Mouse (Mus musculus) fibroblast of lung, adult 2 months (primary cell): ENCODE data around the gene Arhgef19.

Source experiments
- DNase-seq: peaks from one replicate; pipeline ENCODE4 v3.0.0-alpha.2; 2011; ENCODE audit warnings: low read depth

Gene Arhgef19

DNA sequence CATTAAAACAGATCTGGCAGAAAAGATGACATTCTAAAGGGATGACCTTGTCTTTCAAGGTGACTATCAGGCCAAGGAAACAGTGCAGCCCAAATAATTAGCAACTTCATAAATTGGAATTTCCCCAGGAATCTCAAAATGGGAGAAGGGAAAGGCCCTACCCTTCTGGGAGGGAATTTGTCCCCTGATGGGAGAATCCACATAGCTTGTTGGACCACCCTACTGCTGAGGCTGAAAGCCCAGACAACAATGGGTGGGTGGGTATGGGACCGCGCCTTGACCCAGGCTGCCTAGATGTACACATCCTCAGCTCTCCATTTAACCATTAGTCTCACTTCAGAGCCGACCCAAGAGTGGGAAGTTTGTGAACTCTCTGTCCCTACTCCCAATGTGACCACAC is 45.2 kb downstream of the Arhgef19 start:
- no peak for DNase-seq

DNA sequence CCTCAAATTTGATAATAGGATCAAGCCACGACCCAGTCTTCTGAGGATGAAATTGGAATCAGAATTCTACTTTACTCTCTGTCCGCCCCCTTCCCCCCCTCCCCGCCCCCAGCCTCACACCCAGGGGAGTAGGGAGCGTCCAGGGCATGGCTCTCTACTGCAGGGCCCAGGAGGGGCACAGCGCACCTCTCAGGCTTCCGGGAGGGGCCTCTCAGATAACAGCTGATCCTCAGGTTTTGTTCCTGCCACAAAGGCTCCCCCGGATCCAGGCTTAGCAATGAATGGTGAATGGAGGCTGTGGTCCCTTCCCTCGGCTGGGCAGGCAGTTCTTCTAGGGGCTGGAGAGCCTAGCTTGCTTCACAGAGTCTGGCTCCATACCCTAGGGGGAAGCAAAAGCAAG is 45.8 kb downstream of the Arhgef19 start:
- DNase-seq = no peak

DNA sequence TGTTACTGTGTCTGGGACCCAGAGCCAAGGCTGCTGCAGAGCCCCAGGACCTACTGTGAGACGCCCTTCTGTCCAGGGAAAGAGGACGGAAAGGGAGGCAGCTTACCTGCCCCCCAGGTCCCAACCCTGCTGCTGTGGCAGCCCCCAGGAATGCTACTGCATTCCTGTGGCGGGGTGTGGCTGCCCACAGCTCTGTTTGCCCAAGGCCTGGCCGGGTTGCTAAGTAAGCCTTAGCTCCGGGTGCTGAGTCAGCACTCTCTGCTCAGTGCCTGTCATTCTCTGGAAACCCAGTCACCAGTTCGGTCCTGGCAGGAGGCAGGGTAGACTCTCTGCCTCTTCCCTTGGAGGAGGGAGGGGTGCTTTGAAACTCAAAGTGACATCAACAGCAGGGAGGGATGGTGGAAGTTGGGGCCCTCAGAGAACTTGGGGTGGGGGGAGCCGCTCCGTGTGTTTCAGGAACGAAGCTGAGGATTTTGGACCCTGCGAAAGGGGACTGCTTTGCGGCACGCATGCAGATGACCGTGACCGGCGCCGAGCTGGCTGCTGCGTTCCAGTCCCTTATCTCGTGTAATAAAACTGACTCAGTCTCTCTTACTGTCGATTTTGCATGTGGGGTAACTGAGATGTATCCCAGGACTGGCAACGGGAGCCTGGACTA is 47.7 kb downstream of the Arhgef19 start:
- peak; percentile 68 for DNase-seq

DNA sequence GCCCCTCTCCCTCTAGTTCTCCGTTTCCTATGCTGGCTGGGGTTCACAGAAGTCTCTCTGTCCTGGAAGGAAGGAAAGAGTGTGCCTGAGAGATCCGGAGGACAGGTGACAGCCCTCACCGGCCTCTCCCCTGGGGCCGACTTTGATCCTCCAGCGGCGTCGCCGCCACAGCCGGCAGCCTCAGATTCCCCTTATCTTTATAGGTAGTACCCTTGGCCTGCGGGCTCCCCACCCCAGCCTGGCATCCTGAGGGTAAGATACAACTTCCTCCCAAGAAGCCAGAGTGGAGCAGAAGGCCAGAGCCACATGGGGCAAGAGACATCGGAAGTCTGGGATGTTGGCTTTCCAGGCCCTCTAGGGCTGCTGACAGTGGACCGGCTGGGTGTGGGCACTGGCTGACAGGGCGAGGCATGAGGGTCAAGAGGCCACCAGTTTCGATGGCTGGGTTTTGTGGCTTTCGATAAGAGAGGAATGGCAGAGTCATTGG is 48.3 kb downstream of the Arhgef19 start:
- DNase-seq = no peak

DNA sequence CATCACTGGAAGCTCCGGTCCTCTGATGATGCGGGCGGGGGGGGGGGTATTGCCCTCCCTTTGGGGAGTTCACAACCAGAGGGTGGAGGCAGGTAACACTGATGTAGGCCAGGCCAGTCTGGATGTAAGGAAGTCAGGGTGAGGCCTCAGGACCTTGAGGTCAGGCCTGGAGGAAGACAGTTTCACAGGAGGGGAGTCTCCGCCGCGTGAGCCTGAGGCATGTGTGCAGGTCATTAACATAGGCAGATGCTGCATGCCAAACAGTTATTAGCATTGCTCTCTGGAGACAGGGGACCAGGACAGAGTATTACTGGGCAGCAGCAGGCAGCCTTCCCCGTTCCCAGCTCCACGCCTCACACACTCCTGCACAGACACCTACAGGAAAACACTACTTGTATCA is 48.9 kb downstream of the Arhgef19 start:
- DNase-seq = no peak

DNA sequence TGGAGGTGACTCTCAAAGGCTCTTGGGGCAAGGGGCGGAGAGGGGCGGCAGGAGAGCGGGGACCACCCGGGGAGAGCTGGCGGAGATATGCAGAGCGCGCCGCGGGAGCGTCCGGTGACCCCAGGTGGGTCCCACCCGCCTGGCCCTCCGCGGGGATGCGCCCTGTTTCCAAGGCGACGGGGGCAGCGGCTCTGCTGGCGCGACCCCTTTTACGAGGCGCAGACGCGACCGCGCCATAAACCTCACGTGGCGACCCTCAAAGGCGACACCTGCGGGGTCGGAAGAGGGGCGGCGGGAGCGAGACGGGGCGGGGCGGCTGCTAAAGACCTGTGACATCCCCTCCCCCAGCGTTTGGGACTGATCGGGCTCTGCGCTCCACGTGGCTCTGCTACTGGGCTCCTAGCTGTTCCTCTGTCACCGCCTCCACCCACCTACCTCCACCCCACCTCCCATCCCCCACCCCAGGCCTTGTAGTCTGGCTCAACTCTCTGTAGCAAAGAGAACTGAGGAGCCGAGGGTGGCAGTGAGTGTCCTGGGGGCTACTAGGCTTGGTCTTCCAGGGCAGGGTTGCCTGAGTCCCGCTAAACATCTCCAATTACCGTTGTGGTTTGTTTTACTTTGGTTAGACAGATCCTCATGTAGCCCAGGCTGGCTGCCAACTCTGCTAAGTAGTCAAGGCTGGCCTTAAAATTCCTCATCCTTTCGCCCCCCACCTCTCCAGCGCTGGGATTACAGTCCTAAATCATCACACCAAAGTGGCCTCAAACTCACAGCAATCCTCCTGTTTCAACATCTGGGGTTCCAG is 52.5 kb downstream of the Arhgef19 start:
- DNase-seq = no peak

DNA sequence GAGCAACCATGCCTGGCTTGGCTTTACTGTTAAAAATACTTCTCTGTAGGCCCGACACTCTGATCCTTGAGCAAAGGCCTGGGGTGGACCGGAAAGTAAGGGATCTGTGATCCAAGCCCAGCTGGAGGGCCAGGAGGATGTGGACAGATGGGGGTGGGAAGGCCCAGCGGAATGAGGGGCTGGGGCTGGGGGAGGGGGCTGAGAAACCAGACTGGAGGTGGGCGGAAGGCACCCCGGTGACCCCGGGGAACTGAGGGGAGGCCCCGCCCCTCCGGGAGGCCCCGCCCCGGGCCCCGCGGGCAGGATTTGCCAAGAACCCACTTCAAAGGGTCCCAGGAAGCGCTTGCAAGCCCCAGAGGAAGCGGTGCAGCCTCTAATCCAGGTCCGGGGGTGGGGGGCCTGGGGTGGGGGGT is 56.5 kb downstream of the Arhgef19 start:
- DNase-seq = no peak

DNA sequence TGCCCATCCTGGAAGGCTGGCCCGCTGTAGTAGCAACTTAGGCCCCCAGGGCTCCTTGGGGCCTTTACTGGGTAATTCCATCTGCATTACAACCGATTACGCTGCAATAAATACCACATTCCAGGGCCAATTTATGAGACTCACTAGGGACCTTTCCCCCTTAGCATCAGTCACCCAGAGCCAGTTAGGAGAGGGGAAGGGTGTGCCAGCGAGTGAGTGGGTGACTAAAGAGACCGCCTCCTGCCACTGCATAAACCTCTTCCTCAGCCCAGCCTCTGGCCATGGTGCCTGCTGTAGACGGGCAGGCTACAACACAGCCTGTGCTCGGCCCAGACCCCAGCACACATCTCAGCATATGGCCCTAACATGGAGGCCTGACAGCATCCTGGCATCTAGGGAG is 58.6 kb downstream of the Arhgef19 start:
- DNase-seq = no peak

DNA sequence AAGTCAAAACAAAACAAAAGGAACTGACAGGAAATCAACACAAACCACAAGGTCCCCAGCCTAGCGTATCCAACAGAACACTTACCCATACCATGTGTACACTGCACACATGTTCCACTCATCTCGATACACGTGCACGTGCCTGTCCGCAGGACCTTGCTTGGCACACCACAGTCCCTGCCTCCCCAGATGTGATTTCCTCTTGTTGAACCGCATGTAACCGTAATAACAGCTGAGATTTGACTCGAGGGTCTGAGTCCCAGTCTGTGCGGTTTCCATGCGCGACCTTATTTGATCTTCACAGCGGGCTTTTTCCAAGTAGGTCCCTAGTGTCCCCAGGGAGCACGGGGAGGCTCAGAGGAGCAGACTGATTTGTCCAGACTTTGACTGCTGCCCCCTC is 60.1 kb downstream of the Arhgef19 start:
- DNase-seq = no peak

DNA sequence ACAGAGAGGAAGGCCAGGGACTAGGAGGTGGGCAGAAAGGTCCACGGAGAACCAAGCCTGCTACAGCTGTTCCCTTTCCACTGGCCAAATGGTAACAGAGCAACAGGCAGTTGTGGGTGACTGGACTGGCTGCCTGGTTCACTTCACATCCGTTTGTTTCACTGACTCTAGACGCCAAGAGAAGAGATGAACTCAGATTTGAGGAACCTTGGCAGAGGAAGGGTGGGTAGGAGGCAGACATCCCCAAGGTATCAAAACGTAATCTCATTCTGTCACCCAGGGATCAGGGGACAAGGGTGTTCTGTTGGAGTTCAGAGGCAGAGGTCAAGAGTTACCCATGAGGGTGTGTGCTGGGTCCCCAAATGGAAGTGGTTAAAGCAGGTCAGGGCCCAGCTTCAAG is 60.9 kb downstream of the Arhgef19 start:
- DNase-seq = no peak

DNA sequence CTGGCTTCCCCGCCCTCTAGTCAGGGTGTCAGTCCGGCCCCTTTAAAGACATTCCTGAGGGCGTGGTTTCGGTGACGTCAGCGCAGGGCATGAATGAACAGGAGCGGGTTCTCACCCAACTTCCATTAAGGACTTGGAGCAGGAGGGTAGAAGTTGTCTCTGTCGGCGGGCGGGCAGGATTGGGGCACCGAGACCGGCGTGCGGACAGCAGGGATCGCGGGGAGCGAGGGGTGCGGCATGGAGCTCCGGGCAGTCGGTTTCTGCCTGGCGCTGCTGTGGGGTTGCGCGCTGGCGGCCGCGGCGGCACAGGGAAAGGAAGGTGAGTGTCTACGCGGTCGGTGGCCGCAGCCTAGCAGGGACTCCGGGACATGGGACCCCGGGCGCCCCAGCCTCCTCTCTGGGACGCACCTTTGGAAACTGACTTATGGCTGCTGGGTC is 61.8 kb downstream of the Arhgef19 start, which contains the start of gene Epha2:
Epha2 (plus strand) TSS at position 125 of the 438 bp plus-strand sequence.
- peak; percentile 55 for DNase-seq

DNA sequence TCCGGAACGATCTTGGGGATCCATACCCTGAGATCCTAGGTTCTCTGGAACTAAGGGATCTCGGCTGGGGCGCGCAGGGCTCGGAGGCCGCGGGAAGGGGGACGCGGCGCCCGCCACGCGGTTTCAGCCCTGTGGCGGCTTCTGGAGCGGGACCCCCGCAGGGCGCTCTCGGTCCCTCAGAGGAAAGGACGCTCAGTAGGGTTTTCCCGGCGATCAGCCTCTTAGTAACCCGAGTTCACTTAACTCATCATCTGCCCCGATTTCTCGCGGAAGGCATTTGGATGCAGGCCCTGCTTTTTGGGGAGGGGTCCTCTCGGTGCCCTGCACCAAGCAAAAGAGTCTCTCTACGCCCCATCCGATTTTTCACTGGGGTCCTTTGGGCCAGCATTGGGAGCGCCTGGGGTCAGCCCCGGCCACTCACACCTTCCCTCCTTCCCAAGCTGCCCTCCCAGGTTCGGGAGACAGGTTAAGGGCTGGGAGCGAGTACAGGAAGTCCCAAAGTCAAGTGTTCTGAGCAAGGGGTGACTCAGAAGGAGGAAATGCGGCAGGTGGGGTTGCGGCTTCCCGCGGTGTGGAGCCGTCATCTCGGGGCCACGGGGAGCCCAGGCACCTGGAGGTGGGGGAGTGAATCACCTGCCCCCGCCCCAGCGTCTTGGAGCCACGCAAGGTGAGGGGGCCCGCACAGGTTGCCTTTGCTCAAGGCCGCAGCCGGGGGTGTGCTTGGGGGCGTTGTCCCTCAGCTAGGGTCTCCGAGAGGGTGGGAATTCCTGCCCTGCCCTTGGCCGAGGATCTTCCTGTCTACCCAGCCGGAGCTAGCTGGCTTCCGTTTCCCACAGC is 62.5 kb downstream of the Arhgef19 start:
- no peak for DNase-seq

DNA sequence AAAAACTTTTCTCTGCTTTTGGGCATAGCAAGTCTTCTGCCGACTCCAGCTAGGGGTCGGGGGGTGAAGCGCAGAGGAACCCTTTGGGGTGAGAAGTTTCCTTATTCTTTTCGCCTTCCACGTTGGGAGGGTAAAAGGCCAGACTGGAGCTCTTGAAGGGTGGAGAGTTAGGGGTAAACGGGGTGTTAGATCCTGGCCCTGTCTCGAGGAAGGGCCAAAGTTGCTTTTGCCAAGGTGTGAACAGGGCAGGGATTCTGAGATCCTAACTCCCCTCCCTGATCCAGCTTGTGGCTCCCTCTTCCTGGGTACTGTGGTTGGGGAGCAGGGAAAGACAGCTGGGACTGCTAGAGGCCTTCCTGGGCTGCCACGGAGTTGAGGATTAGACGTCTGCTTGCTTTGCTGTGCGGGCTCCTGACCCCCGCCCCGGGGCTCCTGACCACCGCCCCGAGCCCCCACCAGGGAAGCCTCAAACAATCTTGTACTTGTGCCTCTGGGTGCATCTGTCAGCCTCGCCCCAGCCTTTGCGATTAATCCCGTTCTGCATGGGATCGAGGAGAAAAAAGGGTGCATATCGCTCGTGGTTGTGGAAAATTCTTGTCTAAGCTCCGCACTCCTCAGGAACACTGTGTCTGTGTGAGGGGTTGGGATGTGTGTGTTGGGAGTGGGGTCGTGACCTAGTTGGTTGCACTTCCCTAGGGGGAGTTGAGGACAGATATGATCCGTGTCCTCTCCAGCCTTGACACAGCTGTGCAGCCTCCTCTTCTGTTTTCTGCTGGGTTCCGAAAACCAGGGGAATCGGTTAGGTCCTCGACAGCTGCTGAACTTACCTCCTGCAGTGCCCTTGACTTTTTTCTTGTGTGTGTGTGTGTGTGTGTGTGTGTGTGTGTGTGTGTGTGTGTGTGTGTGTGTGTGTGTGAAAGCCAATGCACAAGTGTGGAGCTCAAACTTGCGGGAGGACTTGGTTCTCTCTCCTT is 63.4 kb downstream of the Arhgef19 start:
- no peak for DNase-seq

DNA sequence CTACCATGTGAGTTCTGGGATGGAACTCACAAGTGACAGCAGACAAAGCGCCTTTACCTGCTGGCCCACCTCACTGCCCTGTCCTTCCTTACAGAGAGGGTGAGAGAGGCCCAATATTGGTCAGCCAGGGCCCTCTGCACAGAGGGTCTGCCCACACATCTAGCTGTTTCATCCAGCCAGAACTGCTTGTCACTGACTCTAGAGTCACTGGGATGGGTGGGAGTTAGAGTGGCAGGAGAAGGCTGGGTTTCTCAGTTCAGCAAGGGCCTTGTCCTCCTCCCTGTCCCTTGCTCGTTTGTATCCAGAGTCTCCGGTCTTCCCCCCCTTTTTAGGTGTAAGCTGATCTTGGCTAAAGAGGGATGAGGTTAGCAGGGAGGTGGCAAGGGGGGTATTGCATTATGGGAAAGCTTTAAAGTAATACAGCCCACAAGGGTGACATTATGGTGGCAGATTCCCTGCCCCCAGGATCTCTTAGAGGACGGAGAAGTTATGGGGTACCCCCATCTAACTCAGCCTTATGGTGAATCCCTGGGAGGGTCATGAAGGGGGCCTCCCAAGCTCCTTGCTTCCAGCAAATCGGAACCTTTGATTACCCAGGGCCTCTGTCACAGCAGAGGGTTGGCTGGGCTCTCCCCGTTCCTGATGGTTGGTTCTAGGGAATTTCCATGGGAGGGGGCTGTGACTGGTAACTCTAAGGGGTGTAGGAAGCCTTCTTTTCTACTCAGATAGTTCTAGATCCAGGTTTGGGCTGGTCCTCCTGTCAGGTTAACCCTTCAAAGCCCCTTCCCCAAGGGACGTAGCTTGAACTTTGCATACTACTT is 64.3 kb downstream of the Arhgef19 start:
- DNase-seq = no peak

DNA sequence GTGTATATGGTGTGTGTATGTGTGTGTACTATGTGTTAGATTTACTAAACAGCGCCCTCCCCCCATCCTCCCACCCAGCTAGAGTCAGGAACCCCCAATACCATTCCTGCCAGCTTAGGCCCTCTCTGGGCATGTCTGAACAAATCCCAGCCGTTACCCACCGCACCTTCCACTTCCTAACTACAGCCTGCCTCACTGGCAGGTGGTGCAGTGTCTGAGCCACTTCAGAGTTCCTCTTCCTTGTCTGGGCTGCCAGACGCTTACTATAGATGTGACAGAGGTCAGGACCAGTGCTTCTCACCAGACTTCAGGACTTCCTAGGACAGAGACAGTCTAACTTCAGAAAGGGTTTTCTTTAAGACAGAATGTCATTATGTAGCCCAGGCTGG is 64.9 kb downstream of the Arhgef19 start:
- no peak for DNase-seq

DNA sequence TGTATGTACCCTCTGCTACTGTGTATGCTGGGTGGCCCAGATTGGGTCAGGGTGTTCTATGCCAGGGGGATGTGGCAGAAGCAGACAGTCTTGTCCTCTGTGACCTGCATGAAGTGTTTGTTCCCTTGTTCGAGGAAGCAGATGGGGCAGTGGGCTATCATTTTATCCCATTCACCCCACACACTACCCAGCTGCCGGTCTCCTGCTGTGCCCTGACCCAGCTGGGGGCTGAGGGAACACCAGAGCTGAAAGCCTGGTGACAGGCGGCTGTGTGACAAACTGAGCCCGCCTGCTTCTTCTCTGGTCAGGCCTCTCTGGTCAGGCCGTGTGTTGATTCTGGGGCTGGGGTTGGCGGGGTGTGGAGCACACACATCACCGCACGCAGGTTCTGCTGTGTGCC is 66.8 kb downstream of the Arhgef19 start:
- no peak for DNase-seq
